Mouse (Mus musculus) MEL-GATA-1-ER (cell line): ENCODE data around the gene Cog3.
A peak's percentile ranks its signal among the peaks of the same experiment; 100 is the strongest.

Source experiments
- DNase-seq: peaks from one replicate; pipeline ENCODE4 v3.0.0-alpha.2; 2012; ENCODE audit warnings: low read depth; ENCODE audit errors: extremely low read depth

Gene Cog3

DNA sequence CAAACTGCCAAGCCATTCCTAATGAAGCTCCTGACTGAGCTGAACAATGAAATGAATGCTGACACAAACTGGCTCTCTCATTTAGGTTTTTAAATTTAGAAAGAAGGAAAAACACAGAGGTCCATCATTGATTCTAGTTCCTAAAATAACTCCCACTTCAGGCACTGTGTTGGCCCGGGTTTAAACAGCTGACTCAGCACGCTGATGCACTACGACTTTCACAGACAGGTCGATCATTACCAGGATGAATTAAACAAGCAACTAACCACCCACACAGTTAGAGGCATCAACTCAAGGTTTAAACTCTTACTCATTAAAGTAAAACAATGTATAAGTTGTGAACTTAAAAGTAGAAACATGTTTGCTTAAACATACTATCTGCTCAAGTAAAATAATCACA, 47.7 kb downstream of the Cog3 start:
- DNase-seq = no peak

- peak; percentile 31 for DNase-seq
Measured at GRCm38 (mm10) chr14:75697928-75698327, 56.4 kb downstream of the Cog3 start.

- DNase-seq = no peak
Measured at GRCm38 (mm10) chr14:75696096-75696495, 58.2 kb downstream of the Cog3 start.

DNA sequence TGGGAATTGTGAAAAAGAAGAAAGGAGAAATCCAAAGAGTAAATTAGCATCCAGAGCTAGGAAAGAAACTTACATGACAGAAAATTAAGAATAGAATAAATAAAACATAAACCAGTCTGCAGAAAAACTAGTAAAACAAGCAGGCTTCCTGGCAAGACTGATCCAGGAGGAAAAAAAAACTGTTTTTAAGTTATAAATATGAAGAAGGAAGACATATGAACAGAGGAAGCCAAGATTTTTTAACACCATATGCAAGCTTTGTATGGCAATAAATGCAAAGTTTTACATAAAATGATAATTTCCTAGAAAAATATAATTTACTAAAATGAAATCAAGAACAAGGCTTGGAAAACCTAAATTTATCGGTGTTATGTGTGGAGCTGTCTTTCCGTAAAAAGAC, 63.9 kb downstream of the Cog3 start:
- no peak for DNase-seq

DNA sequence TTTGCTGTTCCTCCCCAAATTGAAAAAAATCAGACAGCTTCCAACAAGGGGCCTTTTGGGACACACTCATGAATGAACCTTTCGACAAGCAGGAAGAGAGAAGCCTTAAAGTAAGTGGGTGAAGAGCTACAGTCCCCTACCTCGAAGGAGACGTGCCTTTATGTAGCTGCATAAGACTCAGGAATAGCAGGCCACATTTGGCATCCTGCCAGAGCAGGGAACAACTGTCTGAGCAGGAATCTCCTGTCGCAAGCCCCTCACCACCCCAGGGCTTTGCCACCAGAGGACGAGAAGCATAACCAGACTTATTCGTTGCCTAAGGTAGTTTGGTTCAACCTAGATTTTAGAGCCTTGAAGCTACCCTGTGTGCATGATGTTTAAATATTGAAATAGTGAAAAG, 78.0 kb downstream of the Cog3 start:
- DNase-seq = no peak

- peak; percentile 6 for DNase-seq
Measured at GRCm38 (mm10) chr14:75669085-75669645, 85.2 kb downstream of the Cog3 start.

DNA sequence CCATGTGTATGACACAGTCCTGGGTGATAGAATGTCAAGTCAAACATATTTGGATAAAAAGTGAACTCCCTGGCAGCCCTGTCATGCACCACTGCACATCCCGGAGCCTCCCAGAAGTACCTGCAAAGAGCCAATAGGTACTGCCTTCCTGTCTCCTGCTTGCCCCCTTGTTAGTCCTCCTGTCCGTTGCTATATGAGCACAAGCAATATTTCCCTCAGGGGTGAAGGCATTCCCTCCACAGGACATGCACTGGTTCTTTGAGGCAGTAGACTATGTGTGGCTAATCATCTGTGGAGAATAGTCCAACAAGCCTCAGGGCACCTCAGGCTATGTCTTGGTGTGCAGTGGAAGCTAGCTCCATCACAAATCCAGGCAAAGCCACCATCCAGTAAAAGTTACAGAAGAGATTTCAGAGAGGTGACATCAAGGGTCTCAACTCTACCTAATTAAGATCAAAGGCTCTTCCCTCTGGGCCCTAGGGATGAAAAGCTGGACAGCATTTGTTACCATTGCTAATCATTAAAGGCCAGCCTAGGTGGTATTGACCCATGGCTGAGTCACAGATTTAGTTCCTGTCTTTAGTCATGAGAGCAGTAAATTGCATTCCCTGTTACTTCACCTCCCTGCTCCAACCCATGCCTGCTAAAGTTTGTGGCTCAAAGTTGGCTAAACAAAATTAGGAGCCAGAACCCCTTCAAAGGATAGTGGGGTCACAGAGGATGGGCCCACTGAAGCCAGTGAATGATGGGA, 88.7 kb downstream of the Cog3 start:
- no peak for DNase-seq

GRCm38 (mm10) chr14:75661548-75661947, 92.8 kb downstream of the Cog3 start:
- no peak for DNase-seq

- DNase-seq = no peak
Measured at GRCm38 (mm10) chr14:75660936-75661335, 93.4 kb downstream of the Cog3 start.
